Mouse (Mus musculus) gastrocnemius, postnatal 25 days (tissue): ENCODE measurements at regions not wholly inside any gene's neighbourhood (a gene's known extent, or its start where the extent isn't known, plus 50 kb on each side); places are given as distances from the start of the nearest gene placed in this dataset.
"Not testable (repeated sequence)": the region's sequence is repeated elsewhere in the genome, so short reads cannot be mapped to it uniquely, and the experiment has no call there.

Experiments used
- DNase-seq: peaks from one replicate; pipeline ENCODE4 v3.0.0; 2022

DNA sequence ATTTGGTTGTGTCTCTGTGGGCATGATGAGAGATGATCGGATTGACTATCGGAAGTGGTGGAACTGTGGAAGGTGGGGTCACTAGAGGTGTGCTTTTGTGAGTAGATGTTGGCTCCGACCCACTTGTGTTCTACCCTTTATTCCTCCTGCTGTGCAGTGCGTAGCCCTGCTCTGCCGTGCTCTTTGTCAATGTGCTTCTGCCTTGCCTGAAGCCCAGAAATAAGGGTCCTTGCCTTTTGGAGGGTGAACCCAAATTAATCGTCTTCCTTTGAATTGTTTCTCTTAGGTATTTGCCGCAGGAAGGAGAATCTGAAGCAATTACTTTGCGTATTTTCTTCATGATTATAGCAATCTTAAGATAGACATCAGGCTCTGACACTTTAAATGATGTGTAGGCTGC, 421.6 kb upstream of the Zfp507 start:
- no peak for DNase-seq

DNA sequence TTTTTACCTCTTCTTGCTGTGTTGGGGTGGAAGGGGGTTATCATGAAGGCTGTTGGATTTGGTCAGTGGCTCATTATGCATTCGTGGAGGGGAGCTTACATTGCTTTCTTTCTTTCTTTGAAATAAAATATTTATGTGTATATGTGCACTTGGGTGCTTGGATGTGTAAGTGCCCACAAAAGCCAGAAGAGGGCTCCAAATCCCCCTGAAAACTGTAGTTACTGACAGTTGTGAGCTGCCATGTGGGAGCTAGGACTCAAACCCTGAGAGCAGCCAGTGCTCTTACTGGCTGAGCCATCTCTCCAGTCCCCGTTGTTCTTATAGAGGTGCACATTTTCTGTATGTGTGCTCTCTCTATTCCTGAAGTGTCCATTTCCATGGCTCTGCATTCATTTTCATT, 415.6 kb upstream of the Zfp507 start:
- DNase-seq, result no peak

DNA sequence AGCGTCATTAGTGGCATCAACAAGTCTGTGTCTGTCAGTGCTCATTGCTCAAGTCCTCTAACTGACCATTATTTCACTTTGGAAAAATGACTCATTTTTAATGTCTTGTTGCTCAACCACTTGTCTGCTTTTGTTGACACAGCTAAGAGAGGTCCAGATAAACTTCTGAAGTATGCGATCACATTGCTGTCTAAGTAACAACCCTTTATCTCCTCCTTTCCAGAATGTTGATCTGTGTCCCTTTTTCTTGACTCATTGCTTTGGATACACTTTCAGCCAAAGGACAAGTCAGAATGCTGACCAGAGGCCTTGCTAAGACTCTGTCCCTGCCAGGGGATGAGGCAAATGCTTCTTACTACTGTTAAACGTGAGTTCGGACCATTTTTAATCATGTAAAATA, 407.2 kb upstream of the Zfp507 start:
- DNase-seq, result peak; percentile 12

DNA sequence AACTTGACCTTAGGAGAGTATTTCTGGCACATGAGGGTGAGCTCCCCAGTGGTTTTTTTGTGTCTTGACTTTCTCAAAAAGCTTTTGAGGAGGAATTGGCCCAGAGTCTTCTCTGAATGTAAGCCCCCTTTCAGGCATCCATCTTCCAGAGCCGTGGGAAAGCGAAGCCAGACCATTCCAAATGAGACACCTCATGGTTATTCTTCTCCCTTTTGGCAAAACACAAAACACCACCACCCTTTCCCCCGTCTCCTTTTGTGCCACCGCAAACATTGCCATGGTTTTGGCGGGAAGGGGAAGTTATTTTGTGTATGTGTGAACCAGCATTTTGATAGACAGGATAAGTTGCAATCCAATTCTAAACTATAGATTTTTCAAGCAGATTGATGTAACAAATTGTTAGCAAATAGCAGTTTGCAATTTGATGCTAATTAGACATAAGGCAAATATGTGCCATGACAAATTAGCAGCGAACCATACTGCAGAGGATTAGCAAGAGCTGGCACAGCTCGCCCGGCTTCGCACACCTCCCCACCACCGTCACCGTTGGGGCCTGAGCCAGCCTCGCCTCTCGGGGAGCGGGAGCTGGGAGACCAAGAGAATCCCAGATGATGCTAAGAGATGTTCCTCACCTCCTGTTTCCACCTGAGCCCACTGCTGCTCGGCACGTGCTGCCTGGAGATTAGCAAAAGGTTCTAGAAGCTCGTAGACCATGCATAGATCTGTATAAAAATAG, 404.9 kb upstream of the Zfp507 start:
- no peak for DNase-seq

DNA sequence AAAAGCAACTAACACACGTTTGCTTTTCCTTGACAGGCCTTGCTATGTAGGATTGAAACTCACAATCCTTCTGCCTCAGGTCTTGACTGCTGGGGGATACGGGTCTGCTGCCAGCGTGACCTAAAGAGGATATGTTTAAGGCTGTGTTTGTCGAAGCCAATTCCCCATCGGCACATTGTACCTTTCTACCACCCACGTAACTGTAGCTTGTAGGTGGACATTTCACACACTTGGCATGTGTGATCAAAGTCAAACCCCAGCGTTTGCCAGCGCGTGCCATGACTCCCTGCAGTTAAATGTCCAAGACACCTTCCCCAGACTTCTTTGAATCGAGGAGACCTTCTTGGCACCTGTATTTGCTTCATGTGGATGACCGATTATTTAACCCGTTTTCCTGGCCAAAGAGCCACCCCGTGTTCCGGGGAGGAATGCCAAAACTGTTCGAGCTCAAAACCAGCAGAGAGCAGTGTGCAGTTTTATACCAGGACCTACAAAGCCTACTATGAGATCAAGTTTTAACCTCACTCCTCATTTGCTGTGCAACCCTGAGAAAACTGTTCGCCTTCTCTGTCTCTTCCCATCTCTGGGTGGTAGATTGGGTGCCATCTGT, 395.4 kb upstream of the Zfp507 start:
- DNase-seq, result no peak

DNA sequence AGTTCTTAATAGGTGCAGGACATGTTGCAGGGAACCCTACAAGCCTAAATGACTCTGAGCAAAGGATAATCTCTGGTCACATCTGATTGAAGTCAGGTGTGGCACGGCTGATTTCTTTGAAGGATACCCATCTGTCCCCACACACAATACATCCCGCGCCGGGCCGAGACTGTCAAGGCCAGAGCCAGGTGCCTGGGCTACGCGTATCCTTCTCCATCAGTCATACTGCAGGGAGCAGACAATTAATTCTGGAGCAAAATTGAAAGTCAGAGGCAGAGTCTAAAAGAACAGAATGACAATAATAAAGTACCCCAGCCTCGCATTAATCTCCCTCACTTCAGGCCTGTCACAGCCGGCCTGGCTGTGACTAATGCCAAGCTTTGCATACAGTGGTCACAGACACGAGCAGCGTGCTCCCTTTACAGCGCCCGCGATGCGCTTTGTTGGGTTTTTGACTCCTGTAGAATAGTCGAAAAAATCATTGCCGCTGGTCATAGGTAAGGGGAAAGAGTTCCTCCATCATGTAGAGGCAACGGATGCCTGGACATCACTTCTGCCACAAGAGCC, 393.4 kb upstream of the Zfp507 start:
- DNase-seq, result no peak

DNA sequence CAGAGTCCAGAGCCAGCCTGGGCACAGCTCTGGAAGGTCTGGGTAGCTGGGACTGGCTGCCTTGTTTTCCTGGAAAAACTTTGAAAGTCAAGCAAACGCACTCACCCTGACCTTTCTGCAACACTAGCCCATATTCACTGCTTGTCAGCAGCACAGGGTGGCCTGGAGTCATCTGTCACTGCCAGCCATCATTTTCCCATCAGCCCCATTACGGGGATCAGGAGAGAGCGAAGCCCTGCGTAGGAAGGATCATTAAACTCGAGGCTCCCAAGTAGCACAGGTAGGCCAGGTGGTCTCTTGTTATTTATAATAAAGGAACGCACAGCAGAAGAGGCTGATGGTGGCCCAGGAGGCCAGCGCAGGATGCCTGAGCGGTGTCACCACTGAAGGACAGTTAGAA, 389.8 kb upstream of the Zfp507 start:
- no peak for DNase-seq

DNA sequence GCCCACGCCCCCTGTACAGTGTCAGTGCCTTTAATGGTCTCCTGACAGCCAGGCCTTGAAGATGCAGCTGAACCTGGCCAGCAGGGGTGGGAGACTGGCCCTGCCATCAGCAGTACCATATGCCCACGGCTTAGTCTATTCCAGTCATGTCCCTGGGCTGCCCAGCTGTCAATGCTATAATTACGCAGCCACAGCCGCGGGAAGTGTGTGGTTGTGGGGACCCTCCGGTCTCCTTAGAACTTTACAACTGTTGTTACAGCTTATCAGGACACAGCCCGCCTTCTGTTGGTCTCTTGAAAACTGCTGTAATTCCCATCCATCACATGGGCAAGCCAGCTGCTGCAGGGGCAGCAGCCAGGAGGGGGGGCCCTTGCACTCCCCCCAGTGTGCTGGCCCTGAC, 375.1 kb upstream of the Zfp507 start:
- no peak for DNase-seq

DNA sequence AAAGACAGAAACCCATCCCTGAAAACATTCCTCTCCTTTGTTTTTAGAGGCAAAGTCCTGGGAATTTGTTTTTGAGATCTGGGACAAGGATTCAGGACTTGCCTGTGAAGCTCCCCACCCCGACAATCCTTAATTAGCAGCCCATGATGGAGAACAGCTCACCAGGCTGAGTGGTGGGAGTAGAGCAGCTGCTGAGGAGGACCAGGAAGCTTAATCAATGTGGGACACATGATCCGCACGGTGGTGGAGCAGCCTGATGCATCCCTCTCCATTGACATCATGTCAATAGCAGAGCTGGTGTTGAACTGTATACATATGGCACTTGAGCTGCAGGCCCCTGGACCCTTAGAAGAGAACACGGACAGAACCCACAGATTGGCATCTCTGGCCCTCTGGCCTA, 372.5 kb upstream of the Zfp507 start:
- DNase-seq, result no peak

DNA sequence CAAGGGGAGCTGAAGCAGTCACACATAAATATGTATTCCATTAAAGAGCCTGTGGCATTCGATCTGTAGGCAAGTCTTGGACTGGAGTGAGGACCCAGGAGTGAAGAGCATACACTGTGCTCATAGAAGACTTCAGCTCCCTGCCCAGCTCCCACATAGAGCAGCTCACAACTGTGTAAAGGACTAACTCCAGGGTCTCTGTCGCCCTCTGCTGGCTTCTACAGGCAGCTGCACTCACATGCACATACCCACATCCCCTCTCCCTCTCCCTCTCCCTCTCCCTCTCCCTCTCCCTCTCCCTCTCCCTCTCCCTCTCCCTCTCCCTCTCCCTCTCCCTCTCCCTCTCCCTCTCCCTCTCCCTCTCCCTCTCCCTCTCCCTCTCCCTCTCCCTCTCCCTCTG, 369.7 kb upstream of the Zfp507 start:
- not testable (repeated sequence) for DNase-seq

DNA sequence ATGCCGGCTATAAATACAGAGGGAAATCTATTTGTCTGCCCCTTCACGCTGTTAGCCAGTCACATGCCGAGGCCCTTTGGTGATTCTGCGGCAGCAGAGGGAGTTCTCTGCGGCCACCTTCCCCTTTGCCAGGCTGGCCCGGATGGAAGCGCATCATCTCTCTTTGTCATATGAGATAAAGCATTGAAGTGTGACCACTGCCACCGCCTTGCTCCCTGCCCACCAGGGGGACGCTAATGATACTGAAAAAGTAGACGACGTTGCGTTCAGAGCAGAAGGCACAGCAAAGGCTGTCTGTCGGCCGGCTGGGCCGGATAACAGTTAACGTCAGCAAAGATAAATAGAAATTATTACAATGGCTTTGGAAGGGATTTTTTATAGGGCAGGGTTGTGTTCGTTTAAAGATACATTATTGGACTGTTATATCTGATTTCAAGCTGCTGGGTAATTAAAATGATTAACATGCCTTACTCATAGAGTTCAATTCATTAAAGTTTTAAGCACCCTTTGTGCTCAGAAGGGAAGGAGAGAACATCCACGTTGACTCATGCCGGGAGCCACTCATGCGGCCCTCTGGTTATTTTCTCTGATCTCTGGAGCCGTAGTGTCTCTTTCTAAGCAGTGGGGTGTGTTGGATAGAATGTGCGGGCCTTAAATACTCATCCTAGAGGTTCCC, 354.6 kb upstream of the Zfp507 start:
- DNase-seq, result no peak

DNA sequence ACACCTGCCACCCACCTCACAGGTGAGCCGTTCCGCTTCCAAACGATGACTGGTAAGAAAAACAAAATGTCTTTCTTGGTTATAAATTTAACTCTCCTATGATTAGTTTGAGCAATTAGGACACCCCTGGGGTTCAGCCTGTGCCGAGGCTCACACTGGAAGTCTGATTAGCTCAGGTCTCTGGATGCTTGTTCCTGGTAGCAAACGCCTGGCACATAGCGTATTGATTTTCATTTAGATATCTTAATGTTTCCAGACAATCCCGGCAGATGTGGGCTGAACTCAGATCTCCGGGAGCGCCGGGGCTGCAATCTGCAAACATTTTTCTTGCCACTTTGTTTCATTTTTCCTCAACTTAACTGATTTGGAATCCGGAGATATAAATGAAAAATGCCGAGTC, 353.8 kb upstream of the Zfp507 start:
- DNase-seq, result no peak

DNA sequence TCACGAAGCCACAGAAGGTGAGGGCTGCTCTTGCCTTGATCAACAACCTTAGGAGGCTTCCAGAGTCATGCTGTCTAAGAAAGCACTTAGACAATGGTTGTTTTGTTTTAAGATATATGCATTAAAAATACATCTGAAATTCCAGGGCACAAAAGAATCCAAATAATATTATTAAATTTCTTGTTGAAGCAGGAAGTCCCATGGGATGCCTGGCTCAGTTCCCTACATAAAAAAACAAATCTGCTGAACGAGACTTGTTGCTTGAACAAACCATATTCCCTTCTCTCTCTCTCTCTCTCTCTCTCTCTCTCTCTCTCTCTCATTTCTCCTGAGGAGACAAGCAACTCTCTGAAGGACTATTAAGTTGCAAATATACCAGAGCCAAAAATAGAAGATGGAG, 352.8 kb upstream of the Zfp507 start:
- DNase-seq, result no peak

DNA sequence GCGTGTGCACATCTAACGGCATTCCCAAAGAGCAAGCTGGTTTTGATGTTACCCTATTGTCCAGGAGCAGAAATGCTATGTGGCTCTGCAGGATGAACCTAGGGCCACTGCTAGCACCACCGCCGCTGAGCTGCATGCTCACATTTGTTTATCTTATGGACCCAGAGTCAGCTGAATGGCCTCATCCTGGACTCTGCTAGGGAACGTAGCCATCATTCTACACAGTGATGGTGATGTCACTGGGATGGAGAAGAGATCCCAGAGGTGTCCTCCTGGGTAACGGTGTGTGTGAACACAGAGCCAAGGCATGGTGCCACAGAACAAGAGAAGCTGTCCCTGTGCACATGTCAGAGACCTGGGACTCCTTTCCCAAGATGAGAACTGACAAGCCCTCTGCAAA, 352.4 kb upstream of the Zfp507 start:
- DNase-seq, result no peak

DNA sequence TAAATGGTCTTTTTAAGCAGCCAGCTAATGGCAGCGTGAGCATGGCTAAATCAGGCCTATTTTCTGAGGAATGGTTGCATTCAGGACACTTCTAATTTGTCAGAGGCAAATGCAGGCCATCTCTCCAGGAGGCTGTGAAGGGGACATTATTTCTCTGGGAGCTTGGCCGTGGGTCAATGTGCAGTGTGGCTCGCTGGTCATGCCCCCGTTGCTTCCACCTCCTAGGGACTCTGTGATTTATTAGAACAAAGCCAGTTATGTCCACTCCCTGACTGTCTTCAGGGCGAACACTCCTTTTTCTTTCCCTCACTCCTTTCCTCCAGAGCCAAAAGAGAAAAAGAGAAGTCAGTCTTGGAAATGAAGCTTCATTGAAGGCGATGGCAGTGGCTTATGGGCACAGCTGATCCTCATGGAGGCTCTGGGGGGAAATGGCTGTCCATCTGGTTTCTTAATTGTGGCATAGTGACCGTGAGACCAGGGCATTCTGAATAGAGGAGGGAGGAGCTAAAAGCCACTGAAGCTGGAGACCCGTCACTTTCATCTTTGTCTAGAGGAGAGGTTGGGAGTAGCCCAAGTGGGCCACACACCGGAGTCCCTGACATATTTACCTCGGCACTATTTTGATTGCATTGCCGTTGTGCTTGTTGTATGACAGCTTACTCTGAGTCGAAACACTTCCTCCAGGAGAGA, 348.2 kb upstream of the Zfp507 start:
- DNase-seq, result no peak

DNA sequence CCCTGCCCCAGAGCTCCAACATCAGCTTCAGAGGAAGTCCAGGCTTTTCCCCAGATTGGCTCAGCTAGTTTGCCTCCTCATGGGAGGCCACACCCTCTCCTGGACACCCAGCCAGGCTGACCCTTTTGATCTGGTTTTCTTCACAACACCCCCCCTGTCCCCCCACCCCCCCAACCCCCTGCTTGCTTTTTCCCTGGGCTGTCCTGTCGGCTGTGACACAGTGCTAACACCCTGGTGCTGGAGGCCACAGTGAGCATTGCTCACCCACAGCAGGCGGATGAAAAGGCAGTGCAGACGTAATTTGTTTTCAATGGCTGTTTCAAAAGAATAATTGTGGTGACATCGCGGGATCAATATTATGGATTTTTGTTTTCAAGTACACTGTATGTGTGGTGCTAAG, 333.8 kb upstream of the Zfp507 start:
- DNase-seq, result no peak

DNA sequence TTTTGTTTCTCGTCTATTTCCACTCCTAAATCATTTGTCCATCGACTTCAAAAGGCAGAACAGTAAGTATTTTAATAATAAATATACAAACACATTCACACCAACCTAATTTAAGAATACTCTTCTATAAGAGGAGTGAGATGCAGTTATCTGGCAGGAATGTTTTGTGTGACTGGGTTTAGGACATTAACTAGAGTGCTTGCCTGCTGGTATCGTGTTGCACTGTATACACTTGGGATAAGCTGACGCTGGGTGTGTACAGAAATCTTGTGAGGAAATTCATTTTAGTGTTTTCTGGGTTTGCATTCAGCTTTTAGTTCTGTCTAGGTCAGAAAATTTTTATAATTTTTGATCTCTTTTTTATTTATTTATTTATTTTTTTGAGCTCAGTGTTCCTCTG, 331.8 kb upstream of the Zfp507 start:
- no peak for DNase-seq

DNA sequence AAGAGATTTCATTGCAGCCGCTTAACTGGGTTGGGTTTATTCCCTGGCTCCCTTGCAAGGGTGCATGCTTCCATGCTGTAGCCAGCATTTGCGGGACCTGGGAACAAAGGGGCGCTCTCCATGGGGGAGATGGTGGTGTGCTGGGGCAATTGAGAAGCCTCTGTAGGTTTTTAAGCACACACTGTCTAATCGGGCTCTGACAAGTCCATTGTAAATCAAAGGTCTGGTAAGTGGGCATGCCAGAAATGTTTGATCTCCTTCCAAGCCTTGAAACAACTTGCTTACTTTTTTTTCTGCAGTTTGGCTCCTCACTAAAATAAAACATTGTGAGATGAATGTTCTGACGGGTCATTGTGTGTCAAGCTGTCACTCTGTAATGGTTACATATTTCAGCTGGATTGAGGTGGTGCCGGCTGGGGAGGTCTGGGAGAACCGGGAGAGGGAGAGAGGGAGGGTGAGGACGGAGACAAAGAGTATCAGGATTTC, 330.9 kb upstream of the Zfp507 start:
- no peak for DNase-seq

DNA sequence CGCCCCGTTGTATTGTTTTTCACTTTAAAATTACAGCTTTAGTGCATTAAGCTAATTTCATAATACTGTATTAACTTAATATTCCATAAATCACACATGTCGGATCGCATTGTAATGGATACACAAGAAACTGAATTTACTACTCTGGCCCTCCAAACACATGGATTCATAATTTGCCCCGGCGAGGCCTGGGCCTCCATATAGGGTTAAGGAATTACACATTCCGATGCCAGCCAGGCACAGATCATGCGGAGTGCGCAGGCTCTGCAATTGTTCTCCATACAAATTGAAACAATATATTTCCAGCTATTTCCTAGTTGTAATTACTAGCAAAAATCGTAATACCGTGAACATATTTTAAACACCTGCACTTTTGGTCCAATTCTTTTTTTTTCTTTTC, 330.2 kb upstream of the Zfp507 start:
- DNase-seq, result no peak

DNA sequence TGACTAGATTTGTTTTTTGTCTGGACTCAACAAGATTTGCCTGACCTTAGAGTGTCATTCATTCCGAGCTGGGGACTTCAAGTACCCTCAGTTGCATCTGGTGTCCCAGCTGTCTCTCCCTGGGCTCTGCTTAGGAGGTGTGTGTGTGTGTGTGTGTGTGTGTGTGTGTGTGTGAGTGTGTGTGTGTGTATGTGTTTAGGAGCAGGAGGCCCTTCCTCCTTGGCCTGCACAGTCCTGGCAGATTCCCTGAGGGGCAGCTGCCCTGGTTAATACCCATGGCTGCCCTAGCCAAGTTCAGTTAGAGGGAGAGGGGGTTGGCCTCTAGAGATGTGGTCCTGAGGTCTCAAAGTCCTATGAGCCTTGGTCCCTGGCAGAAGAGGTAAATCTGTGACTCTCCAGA, 329.8 kb upstream of the Zfp507 start:
- DNase-seq, result peak; percentile 13

DNA sequence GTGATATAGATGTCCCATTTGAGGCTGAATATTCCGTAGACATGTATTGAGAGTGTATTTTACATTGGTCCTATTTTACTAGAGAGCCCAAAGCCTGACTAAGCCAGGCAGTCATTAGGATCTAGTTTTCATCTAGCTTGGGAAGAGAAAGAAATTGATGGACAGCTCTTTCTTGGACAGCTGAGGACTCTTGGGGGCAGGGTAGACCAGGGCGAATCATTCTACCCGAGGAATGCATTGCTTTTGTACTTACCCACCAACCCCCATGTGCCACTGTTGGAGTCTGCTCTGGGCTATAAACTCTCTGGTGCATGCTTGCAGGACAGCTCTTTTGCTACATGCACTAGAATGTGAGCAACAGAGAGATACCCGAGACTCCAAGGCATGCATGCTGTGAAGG, 294.3 kb upstream of the Zfp507 start:
- no peak for DNase-seq

DNA sequence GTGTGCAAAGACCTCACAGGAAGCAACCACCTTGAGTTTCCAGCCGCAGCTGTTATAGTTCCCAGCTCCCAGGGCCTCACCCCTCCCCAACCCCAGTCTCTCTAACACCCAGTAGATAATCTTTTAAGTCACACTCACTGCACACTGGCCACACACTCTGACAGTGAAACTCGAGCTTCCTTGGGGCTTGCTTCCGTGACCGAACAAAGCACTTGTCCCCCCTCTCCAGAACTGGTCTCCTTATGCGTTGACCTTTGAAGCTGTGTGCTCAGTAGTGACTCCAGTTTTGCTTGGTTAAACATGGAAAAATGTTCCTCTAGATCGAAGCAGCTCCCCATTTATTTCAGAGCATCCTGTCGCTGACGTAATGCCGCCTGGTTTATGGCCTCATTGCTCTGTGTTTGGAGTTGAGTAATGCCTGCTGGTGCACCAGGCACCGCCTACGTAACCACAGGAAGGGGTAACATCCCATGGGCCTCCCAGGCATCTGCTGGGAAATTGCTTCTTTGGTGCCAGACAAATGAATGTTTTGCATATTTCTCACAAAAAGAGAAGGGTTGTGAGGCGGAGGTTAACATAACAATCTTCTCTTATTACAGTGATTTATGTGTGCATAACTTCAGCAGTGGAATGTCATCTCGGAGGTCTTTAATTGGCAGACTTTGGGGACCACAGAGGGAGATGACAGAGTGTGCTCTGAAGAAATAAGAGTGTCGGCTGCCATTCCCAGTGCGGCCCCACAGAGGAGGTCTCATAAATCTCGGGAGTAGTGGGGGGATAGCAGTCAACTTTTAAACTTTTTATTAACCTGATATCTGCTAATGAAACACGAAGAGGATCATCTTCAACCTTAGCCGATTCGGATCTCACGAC, 292.7 kb upstream of the Zfp507 start:
- peak; percentile 19 for DNase-seq
